Mouse (Mus musculus) stomach, postnatal 0 days (tissue): Measurements from ENCODE around the gene Thsd4.

Source experiments
- CTCF ChIP-seq: IDR thresholded peaks from 2 replicates; pipeline ENCODE4 v1.5.1; 2016; ENCODE audit warnings: antibody characterized with exemption, low read depth, mild to moderate bottlenecking, moderate library complexity
- EP300 ChIP-seq: optimal IDR thresholded peaks from 2 replicates; pipeline ENCODE3; 2016; ENCODE audit warnings: antibody characterized with exemption

- TF ChIP-seq CTCF (no peak), EP300 (no peak)
These were observed 382.4 kb downstream of the Thsd4 start for GRCm38 (mm10) chr9:60139446-60139845.
